Mouse (Mus musculus): ENCODE data around the gene Gm42742.
A peak's percentile ranks its signal among the peaks of the same experiment; 100 is the strongest.

Gm42742 gene

GRCm38 (mm10) chr7:126996449-126996848 lies 24.4 kb downstream of the Gm42742 start:
- DNase-seq, result no peak

GRCm38 (mm10) chr7:126988816-126989215 lies 32.1 kb downstream of the Gm42742 start:
- DNase-seq, result no peak

DNA sequence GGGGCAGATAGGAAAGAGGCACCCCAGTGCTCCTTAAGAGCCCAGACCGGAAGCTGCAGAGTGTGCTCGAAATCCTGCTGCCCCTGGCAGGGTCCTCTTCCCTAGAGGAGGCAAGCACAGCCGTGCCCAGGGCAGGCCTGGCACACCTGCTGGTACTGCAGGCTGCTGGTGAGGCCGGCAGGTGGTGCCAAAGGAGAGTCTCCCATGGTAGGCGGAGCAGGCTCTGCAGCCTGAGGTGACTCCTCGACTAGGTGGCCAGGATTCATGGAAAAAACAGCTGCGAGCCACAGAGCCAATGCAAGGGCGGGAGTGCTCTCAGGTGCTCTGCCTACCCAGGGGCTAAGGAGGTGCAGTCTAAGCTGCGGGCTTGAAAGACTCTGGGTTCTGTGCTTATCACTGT lies 34.6 kb downstream of the Gm42742 start:
- peak; percentile 73 for DNase-seq

- DNase-seq, result no peak
Observed at GRCm38 (mm10) chr7:126984667-126985444, 36.0 kb downstream of the Gm42742 start.

- DNase-seq, result no peak
Observed at GRCm38 (mm10) chr7:126983113-126983512, 37.8 kb downstream of the Gm42742 start.

DNA sequence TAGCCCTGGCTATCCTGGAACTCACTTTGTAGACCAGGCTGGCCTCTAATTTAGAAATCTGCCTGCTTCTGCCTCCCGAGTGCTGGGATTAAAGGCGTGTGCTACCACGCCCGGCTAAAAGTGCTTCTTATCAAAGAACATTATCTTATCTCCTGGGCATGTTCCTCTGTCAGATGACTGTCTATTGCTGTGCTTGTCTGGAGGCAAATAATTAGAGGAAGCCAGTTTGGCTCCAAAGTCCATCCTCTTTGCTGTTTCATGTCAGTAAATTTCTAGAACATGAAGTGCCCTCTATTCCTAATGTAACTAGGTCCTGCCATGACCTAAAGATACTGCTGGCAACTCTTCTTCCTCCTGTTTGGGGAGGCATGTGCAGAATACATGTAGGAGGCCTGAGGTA lies 38.8 kb downstream of the Gm42742 start:
- DNase-seq, result no peak

DNA sequence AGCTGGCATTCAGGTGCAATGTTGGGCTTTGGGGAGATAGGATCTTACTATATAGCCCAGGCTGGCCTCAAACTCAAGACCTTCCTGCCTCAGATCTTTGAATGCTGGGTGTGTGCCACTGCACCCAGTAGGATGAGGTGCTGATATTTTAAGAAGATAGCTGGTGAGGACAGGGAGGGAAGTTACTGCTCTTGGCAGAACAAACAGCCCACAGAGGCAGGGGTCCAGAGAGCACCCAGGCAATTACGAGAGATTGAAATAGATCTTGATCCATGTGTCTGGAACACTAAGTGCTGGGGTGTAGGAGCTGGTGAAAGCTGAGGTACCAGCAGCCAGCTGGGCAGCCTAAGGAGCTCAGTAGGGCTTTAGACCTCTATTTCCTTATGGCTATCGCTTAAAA lies 39.3 kb downstream of the Gm42742 start:
- DNase-seq, result no peak

- no peak for DNase-seq
Observed at GRCm38 (mm10) chr7:126978841-126979240, 42.1 kb downstream of the Gm42742 start.

DNA sequence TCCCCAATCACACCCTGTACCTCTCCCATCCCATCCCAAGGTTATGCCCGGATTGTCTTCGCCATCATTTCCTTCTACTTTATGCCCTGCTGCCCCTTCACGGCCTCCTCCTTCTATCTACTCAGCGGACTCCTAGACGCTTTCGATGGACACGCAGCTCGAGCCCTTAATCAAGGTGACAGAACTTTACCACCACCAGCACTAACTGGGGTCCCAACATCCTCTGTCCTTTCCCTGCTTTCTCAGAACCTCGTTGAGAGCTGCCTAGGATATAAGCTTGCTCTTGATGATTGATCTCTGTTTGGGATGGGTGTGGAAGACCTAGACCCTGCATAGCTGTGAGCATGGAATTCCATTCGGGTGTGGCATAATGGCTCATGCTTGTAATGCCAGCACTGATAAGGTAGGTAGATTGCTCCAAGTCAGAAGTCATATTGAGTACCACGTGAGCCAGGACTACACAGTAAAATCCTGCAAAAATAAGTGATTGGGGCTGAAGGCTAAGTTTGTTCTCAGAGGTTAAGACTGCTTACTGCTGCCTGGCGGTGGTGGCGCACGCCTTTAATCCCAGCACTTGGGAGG lies 43.9 kb downstream of the Gm42742 start:
- no peak for DNase-seq

DNA sequence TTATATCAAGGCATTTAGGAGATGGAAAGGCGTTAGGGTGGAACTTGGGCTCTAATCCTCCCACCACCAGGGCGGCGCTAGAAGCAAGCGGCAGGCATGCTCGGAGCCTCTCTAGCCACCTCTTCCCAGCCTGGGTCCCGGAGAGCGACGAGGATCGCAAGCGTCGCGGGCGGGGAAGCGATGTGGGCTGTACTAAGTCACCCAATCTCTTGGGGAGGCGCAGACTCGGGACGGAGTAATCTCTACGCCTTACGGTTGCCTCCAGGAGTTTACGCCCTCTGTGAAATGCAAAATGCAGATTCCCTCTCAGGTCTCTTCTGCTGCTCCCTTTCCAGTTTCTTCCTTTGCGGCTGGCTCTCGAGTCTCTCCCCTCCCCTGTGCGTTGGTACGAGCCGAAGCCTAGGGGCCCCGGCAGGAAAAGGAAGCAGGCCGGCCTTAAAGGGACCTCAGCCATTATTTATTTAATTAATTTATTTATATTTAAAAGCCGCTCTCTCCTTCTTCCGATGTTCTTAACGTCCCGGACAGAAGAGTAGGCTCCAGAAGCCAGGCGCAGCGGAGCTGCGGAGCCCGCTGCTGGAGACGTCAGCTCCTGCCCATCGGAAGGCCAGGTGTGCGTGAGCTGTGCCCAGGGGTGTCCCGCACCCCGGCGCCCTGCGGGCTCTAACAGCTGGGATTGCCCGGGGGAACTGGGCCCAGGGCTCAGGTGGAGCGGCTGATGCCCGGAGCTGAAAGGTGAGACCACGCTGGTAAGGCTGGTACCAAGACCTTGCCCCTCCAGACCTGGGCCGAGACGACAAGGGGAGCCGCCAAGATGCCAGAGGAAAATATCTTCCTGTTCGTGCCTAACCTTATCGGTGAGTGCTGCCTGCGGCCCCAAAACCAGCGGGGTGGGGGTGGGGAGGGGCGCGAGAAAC lies 44.7 kb downstream of the Gm42742 start, which contains the start of gene Cdiptos:
Gene Cdiptos (minus strand): TSS at position 149 of the 917 bp plus-strand sequence.
- DNase-seq, result peak; percentile 96

- DNase-seq, result no peak
Observed at GRCm38 (mm10) chr7:126975893-126975949, 45.2 kb downstream of the Gm42742 start, which contains the start of gene Cdipt. TSS of gene Cdipt (plus strand) at chr7:126975914.

DNA sequence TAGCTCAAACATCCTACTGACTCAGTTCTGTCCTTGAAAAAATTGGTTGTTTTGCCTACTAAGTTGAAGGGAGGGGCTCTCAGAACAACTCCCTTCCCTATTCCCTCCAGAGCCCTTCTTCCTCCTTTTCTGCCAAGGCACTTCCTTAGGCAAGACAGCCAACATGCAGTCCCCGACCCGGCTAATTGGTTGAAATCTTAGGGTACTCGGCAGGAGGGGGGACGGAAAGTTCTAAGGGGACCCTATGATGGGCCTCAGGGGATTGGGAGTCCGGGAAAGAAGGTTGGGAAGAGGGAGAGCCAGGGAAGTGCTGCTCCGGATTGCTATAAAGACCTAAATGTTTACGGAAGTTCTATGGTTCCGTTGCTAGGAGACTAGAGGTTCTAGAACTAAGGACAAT lies 45.4 kb downstream of the Gm42742 start:
- no peak for DNase-seq

GRCm38 (mm10) chr7:126967361-126967760 lies 53.5 kb downstream of the Gm42742 start:
- DNase-seq, result no peak

- DNase-seq, result no peak
Observed at GRCm38 (mm10) chr7:126965568-126965967, 55.3 kb downstream of the Gm42742 start.
